Mouse (Mus musculus): ENCODE measurements around the gene Lyar. TPM values are rescaled to one million over a fixed set of nuclear protein-coding genes. Genes with fewer than 3 reads are reported as not detected.

The Lyar gene
- polyA plus RNA-seq, 1 experiment from 2014 or later, result 170 TPM

GRCm38 (mm10) chr5:38211691-38212090, 8.6 kb upstream of the Lyar start:
- no peak for DNase-seq (ENCODE audit: low spot score)
- Histone ChIP-seq H3K27me3 (ENCODE audit: low read depth, poor library complexity, severe bottlenecking) (no peaks in the 10 kb centered on the region), H3K4me1 (no peaks in the 10 kb centered on the region), H3K9me3 (replicated peaks) (no peaks in the 10 kb centered on the region), H3K27ac (no peak overlapping the region), H3K36me3 (peaks cover 88% of the 10 kb centered on the region), H3K4me3 (no peak overlapping the region)
- 93% methylated on average over 8 of the region's 8 CpGs for WGBS

- 67% methylated on average over 6 of the region's 6 CpGs for WGBS
Measured at GRCm38 (mm10) chr5:38213009-38213408, 7.3 kb upstream of the Lyar start.

GRCm38 (mm10) chr5:38219771-38220307, 431 bp upstream of the Lyar start:
- Histone ChIP-seq H3K27me3 (ENCODE audit: low read depth, poor library complexity, severe bottlenecking) (no peaks in the 10 kb centered on the region), H3K4me1 (peaks cover 22% of the 10 kb centered on the region), H3K9me3 (replicated peaks) (no peaks in the 10 kb centered on the region), H3K4me3 (peak overlapping the region; percentile 93), H3K36me3 (peaks cover 46% of the 10 kb centered on the region), H3K27ac (peak overlapping the region; percentile 88)
- no peak for DNase-seq (ENCODE audit: low spot score)
- under 1% methylated on average over 35 of the region's 35 CpGs for WGBS

More at GRCm38 (mm10) chr5:38213009-38213408, 7.3 kb upstream of the Lyar start:
- no peak for DNase-seq (ENCODE audit: low spot score)
- no peaks in the 10 kb centered on the region for H3K9me3 ChIP-seq (replicated peaks)
- no peak overlapping the region for H3K27ac ChIP-seq
- no peaks in the 10 kb centered on the region for H3K4me1 ChIP-seq
- H3K4me3 ChIP-seq, result no peak overlapping the region
- no peaks in the 10 kb centered on the region for H3K27me3 ChIP-seq (ENCODE audit: low read depth, poor library complexity, severe bottlenecking)
- peaks cover 92% of the 10 kb centered on the region for H3K36me3 ChIP-seq

GRCm38 (mm10) chr5:38235422-38235821, 15.2 kb downstream of the Lyar start:
- Histone ChIP-seq H3K27me3 (ENCODE audit: low read depth, poor library complexity, severe bottlenecking) (no peaks in the 10 kb centered on the region), H3K36me3 (peaks cover 66% of the 10 kb centered on the region), H3K27ac (no peak overlapping the region), H3K4me1 (no peaks in the 10 kb centered on the region), H3K9me3 (replicated peaks) (no peaks in the 10 kb centered on the region), H3K4me3 (no peak overlapping the region)
- DNase-seq (ENCODE audit: low spot score), result peak; percentile 75
- WGBS, result 75% methylated on average over 4 of the region's 4 CpGs

GRCm38 (mm10) chr5:38236627-38237026, 16.4 kb downstream of the Lyar start:
- H3K27me3 ChIP-seq (ENCODE audit: low read depth, poor library complexity, severe bottlenecking), result no peaks in the 10 kb centered on the region
- H3K4me1 ChIP-seq, result peaks cover 5% of the 10 kb centered on the region; the same call in 1 of the 2 replicates
- no peak overlapping the region for H3K27ac ChIP-seq
- 99% methylated on average over 2 of the region's 2 CpGs for WGBS
- H3K36me3 ChIP-seq, result peaks cover 54% of the 10 kb centered on the region
- no peaks in the 10 kb centered on the region for H3K9me3 ChIP-seq (replicated peaks)
- no peak for DNase-seq (ENCODE audit: low spot score)
- H3K4me3 ChIP-seq, result no peak overlapping the region

- no peak for DNase-seq (ENCODE audit: low spot score)
- no peaks in the 10 kb centered on the region for H3K9me3 ChIP-seq (replicated peaks)
- H3K36me3 ChIP-seq, result peaks cover 12% of the 10 kb centered on the region
- H3K4me3 ChIP-seq, result no peak overlapping the region
- WGBS, result 66% methylated on average over 5 of the region's 5 CpGs
- H3K27me3 ChIP-seq (ENCODE audit: low read depth, poor library complexity, severe bottlenecking), result no peaks in the 10 kb centered on the region
- no peak overlapping the region for H3K27ac ChIP-seq
- H3K4me1 ChIP-seq, result peaks cover 5% of the 10 kb centered on the region; the same call in 1 of the 2 replicates
Measured at GRCm38 (mm10) chr5:38240727-38241472, 20.6 kb downstream of the Lyar start.

GRCm38 (mm10) chr5:38241473-38241834, 21.2 kb downstream of the Lyar start:
- no peaks in the 10 kb centered on the region for H3K9me3 ChIP-seq (replicated peaks)
- peaks cover 6% of the 10 kb centered on the region for H3K36me3 ChIP-seq
- no peak overlapping the region for H3K27ac ChIP-seq
- no peak for DNase-seq (ENCODE audit: low spot score)
- no peak overlapping the region for H3K4me3 ChIP-seq
- H3K27me3 ChIP-seq (ENCODE audit: low read depth, poor library complexity, severe bottlenecking), result no peaks in the 10 kb centered on the region
- WGBS, result 96% methylated on average over 3 of the region's 3 CpGs
- H3K4me1 ChIP-seq, result peaks cover 5% of the 10 kb centered on the region; the same call in 1 of the 2 replicates

- Histone ChIP-seq H3K36me3 (peaks cover 1% of the 10 kb centered on the region; the same call in 1 of the 2 replicates), H3K4me1 (peaks cover 5% of the 10 kb centered on the region; the same call in 1 of the 2 replicates), H3K27me3 (ENCODE audit: low read depth, poor library complexity, severe bottlenecking) (no peaks in the 10 kb centered on the region), H3K9me3 (replicated peaks) (no peaks in the 10 kb centered on the region), H3K27ac (no peak overlapping the region), H3K4me3 (no peak overlapping the region)
- WGBS, result 86% methylated on average over 6 of the region's 6 CpGs
- no peak for DNase-seq (ENCODE audit: low spot score)
Measured at GRCm38 (mm10) chr5:38241966-38242365, 21.7 kb downstream of the Lyar start.

- H3K4me1 ChIP-seq, result no peaks in the 10 kb centered on the region
- no peak overlapping the region for H3K4me3 ChIP-seq
- DNase-seq (ENCODE audit: low spot score), result no peak
- no peaks in the 10 kb centered on the region for H3K27me3 ChIP-seq (ENCODE audit: low read depth, poor library complexity, severe bottlenecking)
- H3K27ac ChIP-seq, result no peak overlapping the region
- 42% methylated on average over 4 of the region's 4 CpGs for WGBS
- no peaks in the 10 kb centered on the region for H3K9me3 ChIP-seq (replicated peaks)
- no peaks in the 10 kb centered on the region for H3K36me3 ChIP-seq
Measured at GRCm38 (mm10) chr5:38255195-38255594, 34.9 kb downstream of the Lyar start.

- Histone ChIP-seq H3K4me3 (no peak overlapping the region), H3K27ac (no peak overlapping the region), H3K27me3 (ENCODE audit: low read depth, poor library complexity, severe bottlenecking) (no peaks in the 10 kb centered on the region), H3K4me1 (peaks cover under 1% of the 10 kb centered on the region; the same call in 1 of the 2 replicates), H3K9me3 (replicated peaks) (no peaks in the 10 kb centered on the region), H3K36me3 (no peaks in the 10 kb centered on the region)
- DNase-seq (ENCODE audit: low spot score), result no peak
- 87% methylated on average over 3 of the region's 3 CpGs for WGBS
Measured at GRCm38 (mm10) chr5:38255644-38256043, 35.4 kb downstream of the Lyar start.

GRCm38 (mm10) chr5:38256551-38256950, 36.3 kb downstream of the Lyar start:
- Histone ChIP-seq H3K27me3 (ENCODE audit: low read depth, poor library complexity, severe bottlenecking) (no peaks in the 10 kb centered on the region), H3K36me3 (no peaks in the 10 kb centered on the region), H3K9me3 (replicated peaks) (no peaks in the 10 kb centered on the region), H3K4me3 (no peak overlapping the region), H3K27ac (no peak overlapping the region), H3K4me1 (peaks cover 8% of the 10 kb centered on the region)
- WGBS, result 83% methylated on average over 1 of the region's 1 CpGs
- no peak for DNase-seq (ENCODE audit: low spot score)

GRCm38 (mm10) chr5:38258034-38258772, 37.9 kb downstream of the Lyar start:
- Histone ChIP-seq H3K27ac (no peak overlapping the region), H3K4me3 (no peak overlapping the region), H3K27me3 (ENCODE audit: low read depth, poor library complexity, severe bottlenecking) (no peaks in the 10 kb centered on the region), H3K36me3 (peaks cover 11% of the 10 kb centered on the region), H3K9me3 (replicated peaks) (no peaks in the 10 kb centered on the region), H3K4me1 (peaks cover 8% of the 10 kb centered on the region)
- WGBS, result 79% methylated on average over 8 of the region's 8 CpGs
- no peak for DNase-seq (ENCODE audit: low spot score)

GRCm38 (mm10) chr5:38258773-38259146, 38.5 kb downstream of the Lyar start:
- Histone ChIP-seq H3K4me3 (no peak overlapping the region), H3K36me3 (peaks cover 16% of the 10 kb centered on the region), H3K9me3 (replicated peaks) (no peaks in the 10 kb centered on the region), H3K27me3 (ENCODE audit: low read depth, poor library complexity, severe bottlenecking) (no peaks in the 10 kb centered on the region), H3K27ac (no peak overlapping the region), H3K4me1 (peaks cover 8% of the 10 kb centered on the region)
- 90% methylated on average over 5 of the region's 5 CpGs for WGBS
- DNase-seq (ENCODE audit: low spot score), result no peak
